Mouse (Mus musculus): ENCODE data around the gene Klf2. TPM values are rescaled to one million over a fixed set of nuclear protein-coding genes. Genes with fewer than 3 reads are reported as not detected.
A peak's percentile ranks its signal among the peaks of the same experiment; 100 is the strongest.

The Klf2 gene
- polyA plus RNA-seq, 1 experiment from 2014 or later: 4.7 TPM

GRCm38 (mm10) chr8:72353700-72354045 is 34.8 kb downstream of the Klf2 start:
- H3K36me3 ChIP-seq (replicated peaks; ENCODE audit: control insufficient read depth, insufficient read depth, low read depth, low read length): peaks cover 3% of the 10 kb centered on the region; the same call in 1 of the 2 replicates
- H3K4me1 ChIP-seq (ENCODE audit: control insufficient read depth, insufficient read depth, low read length): no peaks in the 10 kb centered on the region
- no peak overlapping the region for H3K4me3 ChIP-seq (ENCODE audit: low read depth, low read length)
- H3K27ac ChIP-seq (replicated peaks; ENCODE audit: low read depth, low read length): no peak overlapping the region
- no peak for DNase-seq (ENCODE audit: low spot score)
- H3K27me3 ChIP-seq (ENCODE audit: control insufficient read depth, insufficient read depth, low read length): no peaks in the 10 kb centered on the region
- no peak overlapping the region for H3K4me2 ChIP-seq (ENCODE audit: low read depth, low read length)
- no peak for ATAC-seq (replicated peaks; ENCODE audit: insufficient number of reproducible peaks, low FRiP score, low TSS enrichment, low read depth)
- H3K9ac ChIP-seq (replicated peaks; ENCODE audit: low read length): no peak overlapping the region
- WGBS: 92% methylated on average over 7 of the region's 7 CpGs
- no peaks in the 10 kb centered on the region for H3K9me3 ChIP-seq (replicated peaks; ENCODE audit: control insufficient read depth, low read length)

DNA sequence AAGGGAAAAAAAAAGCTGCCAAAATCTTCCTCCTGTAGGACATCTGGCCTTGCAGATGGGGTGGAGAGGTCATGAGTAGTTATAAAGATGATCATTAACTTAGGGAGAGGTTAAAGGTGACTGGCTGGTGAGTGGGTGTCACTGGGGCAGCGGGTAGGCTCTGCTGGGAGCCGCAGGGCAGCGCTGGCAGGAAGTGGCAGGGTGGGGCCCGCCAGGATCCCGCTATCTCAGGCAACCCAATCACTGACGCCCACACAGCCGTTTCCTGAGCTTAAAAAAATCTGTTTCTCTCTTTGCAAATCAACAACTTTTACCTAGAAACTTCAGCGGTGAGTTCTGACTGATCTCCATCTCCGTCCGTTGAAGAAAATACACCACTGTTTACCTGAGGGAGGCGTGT is 35.4 kb downstream of the Klf2 start:
- Histone ChIP-seq H3K27ac (replicated peaks; ENCODE audit: low read depth, low read length) (no peak overlapping the region), H3K9me3 (replicated peaks; ENCODE audit: control insufficient read depth, low read length) (no peaks in the 10 kb centered on the region), H3K4me2 (ENCODE audit: low read depth, low read length) (no peak overlapping the region), H3K4me1 (ENCODE audit: control insufficient read depth, insufficient read depth, low read length) (no peaks in the 10 kb centered on the region), H3K9ac (replicated peaks; ENCODE audit: low read length) (no peak overlapping the region), H3K4me3 (ENCODE audit: low read depth, low read length) (no peak overlapping the region), H3K27me3 (ENCODE audit: control insufficient read depth, insufficient read depth, low read length) (no peaks in the 10 kb centered on the region), H3K36me3 (replicated peaks; ENCODE audit: control insufficient read depth, insufficient read depth, low read depth, low read length) (peaks cover 3% of the 10 kb centered on the region; the same call in 1 of the 2 replicates)
- ATAC-seq (replicated peaks; ENCODE audit: insufficient number of reproducible peaks, low FRiP score, low TSS enrichment, low read depth) (no peak), DNase-seq (ENCODE audit: low spot score) (no peak)
- WGBS: 73% methylated on average over 11 of the region's 11 CpGs

DNA sequence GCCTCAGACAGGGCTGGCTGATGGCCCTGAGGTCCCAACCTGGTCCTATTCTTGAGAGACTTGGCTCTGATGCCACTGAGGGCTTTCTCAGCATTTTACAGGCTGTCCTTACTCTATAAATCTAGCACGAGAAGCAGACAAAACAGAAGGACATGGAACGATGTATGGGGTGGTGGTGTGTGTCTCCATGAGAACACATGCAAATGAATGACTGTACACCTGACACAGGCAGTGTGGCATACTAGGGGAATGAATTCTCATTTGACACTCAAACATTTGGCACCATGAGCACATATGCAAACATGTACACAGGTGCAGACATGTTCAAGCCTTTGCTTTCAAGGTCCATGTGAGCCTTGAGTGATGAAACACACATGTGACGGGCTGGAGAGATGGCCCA is 37.8 kb downstream of the Klf2 start:
- ATAC-seq (replicated peaks; ENCODE audit: insufficient number of reproducible peaks, low FRiP score, low TSS enrichment, low read depth) (no peak), DNase-seq (ENCODE audit: low spot score) (no peak)
- Histone ChIP-seq H3K4me2 (ENCODE audit: low read depth, low read length) (no peak overlapping the region), H3K9ac (replicated peaks; ENCODE audit: low read length) (no peak overlapping the region), H3K36me3 (replicated peaks; ENCODE audit: control insufficient read depth, insufficient read depth, low read depth, low read length) (peaks cover 3% of the 10 kb centered on the region; the same call in 1 of the 2 replicates), H3K9me3 (replicated peaks; ENCODE audit: control insufficient read depth, low read length) (no peaks in the 10 kb centered on the region), H3K27me3 (ENCODE audit: control insufficient read depth, insufficient read depth, low read length) (no peaks in the 10 kb centered on the region), H3K27ac (replicated peaks; ENCODE audit: low read depth, low read length) (no peak overlapping the region), H3K4me3 (ENCODE audit: low read depth, low read length) (no peak overlapping the region), H3K4me1 (ENCODE audit: control insufficient read depth, insufficient read depth, low read length) (no peaks in the 10 kb centered on the region)
- 95% methylated on average over 3 of the region's 3 CpGs for WGBS

DNA sequence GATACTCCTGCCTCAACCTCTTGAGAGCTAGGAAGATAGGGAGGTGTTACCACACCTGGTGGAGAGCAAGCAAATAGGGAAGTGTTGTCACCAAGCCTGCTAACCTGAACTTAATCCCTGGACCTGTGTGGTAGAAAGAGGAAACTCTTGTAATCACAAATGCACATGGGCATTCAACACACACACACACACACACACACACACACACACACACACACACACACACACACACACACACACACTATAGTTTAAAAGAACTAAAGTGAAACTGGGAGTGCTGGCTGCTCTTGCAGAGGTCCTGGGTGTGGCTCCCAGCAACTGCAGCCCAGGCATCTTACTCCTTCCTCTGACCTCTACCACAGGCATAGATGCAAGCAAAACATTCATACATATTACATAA is 41.3 kb downstream of the Klf2 start:
- Histone ChIP-seq H3K36me3 (replicated peaks; ENCODE audit: control insufficient read depth, insufficient read depth, low read depth, low read length) (peaks cover 5% of the 10 kb centered on the region), H3K27me3 (ENCODE audit: control insufficient read depth, insufficient read depth, low read length) (no peaks in the 10 kb centered on the region), H3K4me2 (ENCODE audit: low read depth, low read length) (no peak overlapping the region), H3K4me1 (ENCODE audit: control insufficient read depth, insufficient read depth, low read length) (no peaks in the 10 kb centered on the region), H3K9me3 (replicated peaks; ENCODE audit: control insufficient read depth, low read length) (no peaks in the 10 kb centered on the region), H3K27ac (replicated peaks; ENCODE audit: low read depth, low read length) (no peak overlapping the region), H3K4me3 (ENCODE audit: low read depth, low read length) (no peak overlapping the region), H3K9ac (replicated peaks; ENCODE audit: low read length) (no peak overlapping the region)
- no peak for DNase-seq (ENCODE audit: low spot score)
- no peak for ATAC-seq (replicated peaks; ENCODE audit: insufficient number of reproducible peaks, low FRiP score, low TSS enrichment, low read depth)

GRCm38 (mm10) chr8:72362754-72363153 is 43.9 kb downstream of the Klf2 start:
- Histone ChIP-seq H3K4me1 (ENCODE audit: control insufficient read depth, insufficient read depth, low read length) (no peaks in the 10 kb centered on the region), H3K27me3 (ENCODE audit: control insufficient read depth, insufficient read depth, low read length) (no peaks in the 10 kb centered on the region), H3K36me3 (replicated peaks; ENCODE audit: control insufficient read depth, insufficient read depth, low read depth, low read length) (peaks cover 3% of the 10 kb centered on the region), H3K9ac (replicated peaks; ENCODE audit: low read length) (no peak overlapping the region), H3K9me3 (replicated peaks; ENCODE audit: control insufficient read depth, low read length) (no peaks in the 10 kb centered on the region), H3K4me3 (ENCODE audit: low read depth, low read length) (no peak overlapping the region), H3K4me2 (ENCODE audit: low read depth, low read length) (no peak overlapping the region), H3K27ac (replicated peaks; ENCODE audit: low read depth, low read length) (no peak overlapping the region)
- DNase-seq (ENCODE audit: low spot score) (no peak), ATAC-seq (replicated peaks; ENCODE audit: insufficient number of reproducible peaks, low FRiP score, low TSS enrichment, low read depth) (no peak)
- 98% methylated on average over 4 of the region's 4 CpGs for WGBS

GRCm38 (mm10) chr8:72363457-72363856 is 44.6 kb downstream of the Klf2 start:
- Histone ChIP-seq H3K4me2 (ENCODE audit: low read depth, low read length) (no peak overlapping the region), H3K4me1 (ENCODE audit: control insufficient read depth, insufficient read depth, low read length) (no peaks in the 10 kb centered on the region), H3K9ac (replicated peaks; ENCODE audit: low read length) (no peak overlapping the region), H3K4me3 (ENCODE audit: low read depth, low read length) (no peak overlapping the region), H3K27me3 (ENCODE audit: control insufficient read depth, insufficient read depth, low read length) (no peaks in the 10 kb centered on the region), H3K36me3 (replicated peaks; ENCODE audit: control insufficient read depth, insufficient read depth, low read depth, low read length) (peaks cover 7% of the 10 kb centered on the region), H3K9me3 (replicated peaks; ENCODE audit: control insufficient read depth, low read length) (no peaks in the 10 kb centered on the region), H3K27ac (replicated peaks; ENCODE audit: low read depth, low read length) (no peak overlapping the region)
- WGBS: 85% methylated on average over 7 of the region's 7 CpGs
- no peak for DNase-seq (ENCODE audit: low spot score)
- no peak for ATAC-seq (replicated peaks; ENCODE audit: insufficient number of reproducible peaks, low FRiP score, low TSS enrichment, low read depth)

DNA sequence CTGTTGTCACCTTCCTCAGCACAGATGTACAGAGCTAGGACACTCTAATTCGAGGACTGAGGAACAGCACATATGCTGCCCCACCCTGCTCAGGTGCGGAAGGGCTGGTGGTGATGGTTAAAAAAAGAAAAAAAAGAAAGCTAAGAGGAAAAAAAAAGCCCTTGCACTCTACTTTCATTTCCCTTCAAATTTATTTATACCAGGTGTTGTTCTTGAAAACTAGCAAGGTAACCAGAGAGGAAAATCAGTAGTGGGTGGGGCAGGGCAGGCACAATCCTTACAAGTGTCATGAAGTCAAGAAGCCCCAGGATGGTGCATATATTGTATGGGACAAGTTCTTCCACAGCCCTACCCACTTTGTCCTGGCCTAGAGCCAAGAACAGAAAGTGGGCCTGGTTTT is 46.2 kb downstream of the Klf2 start:
- no peak overlapping the region for H3K4me2 ChIP-seq (ENCODE audit: low read depth, low read length)
- ATAC-seq (replicated peaks; ENCODE audit: insufficient number of reproducible peaks, low FRiP score, low TSS enrichment, low read depth): no peak
- H3K9ac ChIP-seq (replicated peaks; ENCODE audit: low read length): no peak overlapping the region
- H3K36me3 ChIP-seq (replicated peaks; ENCODE audit: control insufficient read depth, insufficient read depth, low read depth, low read length): peaks cover 10% of the 10 kb centered on the region
- H3K9me3 ChIP-seq (replicated peaks; ENCODE audit: control insufficient read depth, low read length): no peaks in the 10 kb centered on the region
- no peak overlapping the region for H3K4me3 ChIP-seq (ENCODE audit: low read depth, low read length)
- DNase-seq (ENCODE audit: low spot score): no peak
- H3K27ac ChIP-seq (replicated peaks; ENCODE audit: low read depth, low read length): no peak overlapping the region
- H3K4me1 ChIP-seq (ENCODE audit: control insufficient read depth, insufficient read depth, low read length): no peaks in the 10 kb centered on the region
- 91% methylated on average over 2 of the region's 2 CpGs for WGBS
- no peaks in the 10 kb centered on the region for H3K27me3 ChIP-seq (ENCODE audit: control insufficient read depth, insufficient read depth, low read length)

GRCm38 (mm10) chr8:72365826-72366225 is 47.0 kb downstream of the Klf2 start:
- Histone ChIP-seq H3K27me3 (ENCODE audit: control insufficient read depth, insufficient read depth, low read length) (no peaks in the 10 kb centered on the region), H3K4me1 (ENCODE audit: control insufficient read depth, insufficient read depth, low read length) (no peaks in the 10 kb centered on the region), H3K9me3 (replicated peaks; ENCODE audit: control insufficient read depth, low read length) (no peaks in the 10 kb centered on the region), H3K9ac (replicated peaks; ENCODE audit: low read length) (no peak overlapping the region), H3K27ac (replicated peaks; ENCODE audit: low read depth, low read length) (no peak overlapping the region), H3K4me3 (ENCODE audit: low read depth, low read length) (no peak overlapping the region), H3K4me2 (ENCODE audit: low read depth, low read length) (no peak overlapping the region), H3K36me3 (replicated peaks; ENCODE audit: control insufficient read depth, insufficient read depth, low read depth, low read length) (peaks cover 12% of the 10 kb centered on the region)
- DNase-seq (ENCODE audit: low spot score) (peak; percentile 61), ATAC-seq (replicated peaks; ENCODE audit: insufficient number of reproducible peaks, low FRiP score, low TSS enrichment, low read depth) (peak; percentile 39; the same call in 1 of the 2 replicates)
- 41% methylated on average over 3 of the region's 3 CpGs for WGBS

Measured in embryonic facial prominence, embryonic 11.5 days (tissue).